Mouse (Mus musculus) megakaryocyte, embryonic 14.5 days (primary cell): ENCODE data around the gene Ldlrad3.

Source experiments
- FLI1 ChIP-seq: IDR thresholded peaks from 2 replicates; pipeline ENCODE4 v1.6.1; 2012; ENCODE audit warnings: low read length, inconsistent platforms, mixed read lengths
- GATA1 ChIP-seq: IDR thresholded peaks from 3 replicates; pipeline ENCODE4 v1.6.1; 2012; ENCODE audit warnings: mixed read lengths, low read length, inconsistent platforms, borderline replicate concordance

- no peak for TF ChIP-seq FLI1
- TF ChIP-seq GATA1, result no peak
These were observed 28.6 kb downstream of the Ldlrad3 start for GRCm38 (mm10) chr2:102157555-102157954.
